Mouse (Mus musculus) fibroblast of lung, adult 2 months (primary cell): ENCODE data around the gene 1810062G17Rik.

Experiments
- DNase-seq: peaks from one replicate; pipeline ENCODE4 v3.0.0-alpha.2; 2011; ENCODE audit warnings: low read depth

1810062G17Rik gene

DNA sequence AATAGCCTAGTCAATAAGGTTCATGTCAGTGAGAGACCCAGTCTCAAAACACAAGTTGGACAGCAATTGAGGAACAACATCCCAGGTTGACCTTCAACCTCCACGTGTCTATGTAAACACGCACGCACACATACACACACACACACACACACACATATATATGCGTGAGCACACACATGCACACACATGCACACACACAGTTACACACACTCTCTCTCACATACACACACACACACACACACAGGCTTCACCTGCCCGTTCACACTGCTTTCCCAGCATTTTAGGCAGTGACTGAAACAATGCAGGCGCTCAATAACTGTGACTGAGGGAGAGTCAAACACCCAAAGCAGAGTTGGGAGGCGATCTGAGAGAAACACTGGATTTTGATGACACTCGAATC lies 29.6 kb downstream of the 1810062G17Rik start:
- DNase-seq = no peak

DNA sequence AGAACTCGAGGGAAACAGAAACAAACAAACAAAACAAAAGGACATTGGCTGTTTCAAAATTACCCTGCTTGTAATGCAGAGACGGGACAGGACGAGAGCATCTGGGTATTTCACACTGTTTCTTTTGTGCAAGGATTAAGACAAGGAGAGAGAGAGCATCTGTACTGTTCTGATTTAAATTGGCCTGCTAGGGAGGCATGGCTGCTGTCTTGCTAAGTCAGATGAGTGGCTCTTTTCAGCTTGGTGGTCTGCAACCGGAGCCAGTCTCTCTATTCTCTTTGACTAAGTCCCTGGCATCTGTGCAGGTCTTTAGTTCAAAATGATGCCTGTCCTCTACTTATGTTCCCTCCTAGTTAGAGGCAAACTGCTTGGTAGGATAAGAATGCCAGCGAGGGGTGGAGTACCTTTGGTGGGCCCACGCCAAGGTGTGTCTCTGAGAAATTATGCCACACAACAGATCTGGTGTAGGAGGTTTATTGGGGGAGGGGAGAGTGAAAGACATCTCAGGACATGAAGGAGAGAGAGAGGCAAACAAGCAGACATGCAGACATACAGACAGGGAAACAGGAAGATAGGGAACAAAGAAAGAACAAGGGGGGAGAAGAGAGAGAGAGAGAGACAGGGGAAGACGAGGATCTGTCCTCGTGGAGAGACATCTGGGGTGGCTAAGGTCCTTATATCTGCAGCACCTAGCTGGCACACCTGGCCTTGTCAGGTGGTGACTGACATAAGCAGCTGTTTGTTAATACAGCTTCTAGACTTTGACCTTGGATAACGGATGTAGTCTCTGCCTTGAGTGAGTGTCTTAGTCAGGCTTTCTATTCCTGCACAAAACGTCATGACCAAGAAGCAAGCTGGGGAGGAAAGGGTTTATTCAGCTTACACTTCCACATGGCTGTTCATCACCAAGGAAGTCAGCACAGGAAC lies 30.3 kb downstream of the 1810062G17Rik start:
- DNase-seq = no peak

DNA sequence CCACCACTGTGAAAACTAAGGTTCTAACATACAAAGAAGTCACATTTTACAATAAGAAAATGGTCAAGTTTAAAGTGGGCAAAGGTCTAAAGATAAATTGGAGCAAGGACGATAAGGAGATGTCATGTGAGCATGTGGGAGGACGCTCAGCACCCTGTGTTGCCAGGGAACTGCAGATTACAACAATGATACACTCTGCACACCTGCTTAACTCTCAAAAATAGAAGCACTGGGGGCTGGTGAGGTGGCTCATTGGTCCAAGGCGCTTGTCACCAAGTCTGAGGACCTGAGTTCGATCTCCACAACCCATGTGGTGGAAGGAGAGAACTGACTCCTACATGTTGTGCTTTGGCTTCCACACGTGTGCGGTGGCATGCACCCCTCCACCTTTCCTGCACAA lies 35.8 kb downstream of the 1810062G17Rik start:
- no peak for DNase-seq

DNA sequence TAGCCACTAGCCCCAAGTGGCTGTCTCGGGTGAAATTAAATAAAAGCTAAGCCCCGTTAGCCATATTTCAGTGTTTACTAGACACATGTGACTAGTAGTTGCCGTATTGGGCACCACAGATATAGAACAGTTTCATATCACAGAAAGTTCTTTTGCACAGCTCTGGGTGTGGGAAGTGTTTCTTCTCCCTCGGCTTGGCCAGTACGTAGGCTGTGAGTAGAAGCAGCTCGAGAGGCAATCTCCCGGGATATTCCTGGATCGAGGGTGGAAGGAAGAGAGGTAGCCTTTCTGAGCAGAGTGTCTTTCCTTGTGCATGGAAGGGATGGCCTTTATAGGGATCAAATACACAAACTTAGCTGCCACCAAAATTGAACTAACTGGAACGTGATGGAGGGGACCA lies 40.5 kb downstream of the 1810062G17Rik start:
- no peak for DNase-seq

DNA sequence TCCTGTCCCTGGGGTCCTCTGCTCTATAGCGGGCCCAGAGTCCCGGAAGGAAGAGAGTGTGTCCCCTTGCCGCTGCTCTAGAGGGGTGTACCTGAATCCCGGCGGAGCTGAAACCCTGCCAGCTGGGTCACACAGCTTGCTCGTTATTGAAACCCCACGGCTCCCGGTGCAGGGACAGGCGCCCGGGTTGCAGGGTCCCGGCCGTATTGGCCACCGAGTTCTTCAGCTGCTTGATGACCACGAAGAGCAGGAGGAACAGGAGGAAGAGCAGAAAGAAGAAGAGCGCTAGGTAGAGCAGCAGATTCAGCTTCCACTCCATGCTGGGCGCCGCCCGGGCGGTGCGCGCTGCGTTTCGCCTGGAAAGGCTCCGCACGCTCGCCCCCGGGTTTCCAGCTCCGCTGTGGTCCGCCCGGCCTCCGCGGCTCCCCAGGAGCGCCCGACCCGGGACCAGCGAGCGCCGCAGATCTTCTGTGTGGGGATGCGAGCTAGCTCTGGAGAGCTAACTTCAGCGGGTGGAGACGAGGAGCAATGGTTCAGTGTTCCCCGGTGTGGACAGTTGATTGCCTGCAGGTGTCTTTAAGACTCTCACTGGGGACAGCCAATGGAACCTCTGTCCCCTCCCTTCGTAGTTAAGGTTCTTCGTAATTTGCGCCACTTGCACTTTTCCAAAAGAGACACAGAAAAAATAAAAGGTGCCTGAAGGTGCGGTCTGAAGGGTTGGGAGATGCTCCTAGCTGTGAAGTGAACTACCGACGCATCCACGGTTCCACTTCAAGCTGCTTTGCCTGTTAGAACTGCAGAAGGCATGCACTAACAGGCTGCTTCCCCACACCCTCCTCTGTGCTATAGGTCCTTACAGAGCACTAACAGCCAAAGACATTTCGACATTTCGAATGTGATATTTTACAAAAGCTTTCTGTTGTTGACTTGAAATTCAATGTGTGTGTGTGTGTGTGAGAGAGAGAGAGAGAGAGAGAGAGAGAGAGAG lies 45.6 kb downstream of the 1810062G17Rik start, which contains the start of gene Gm11549:
Gm11549 (minus strand) TSS at position 741 of the 988 bp plus-strand sequence.
- no peak for DNase-seq

DNA sequence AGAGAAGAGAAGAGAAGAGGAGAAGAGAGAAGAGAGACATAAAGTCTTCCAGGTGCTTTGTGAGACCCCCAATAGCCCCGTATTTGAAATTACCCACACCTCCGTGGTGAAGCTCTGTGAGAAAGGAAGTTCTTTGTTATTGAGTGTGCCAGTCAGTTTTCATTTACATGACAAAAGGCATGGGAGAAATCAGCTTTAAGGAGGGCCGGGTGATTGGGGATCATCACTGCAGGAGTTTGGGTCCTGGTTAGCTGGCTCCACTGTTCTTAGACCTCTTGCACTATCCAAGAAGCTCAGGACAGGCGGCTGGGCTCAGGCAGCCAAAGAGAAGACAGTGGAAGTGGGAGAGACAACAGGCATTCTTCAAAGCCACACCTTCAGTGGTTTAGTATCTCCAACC lies 46.4 kb downstream of the 1810062G17Rik start:
- no peak for DNase-seq

DNA sequence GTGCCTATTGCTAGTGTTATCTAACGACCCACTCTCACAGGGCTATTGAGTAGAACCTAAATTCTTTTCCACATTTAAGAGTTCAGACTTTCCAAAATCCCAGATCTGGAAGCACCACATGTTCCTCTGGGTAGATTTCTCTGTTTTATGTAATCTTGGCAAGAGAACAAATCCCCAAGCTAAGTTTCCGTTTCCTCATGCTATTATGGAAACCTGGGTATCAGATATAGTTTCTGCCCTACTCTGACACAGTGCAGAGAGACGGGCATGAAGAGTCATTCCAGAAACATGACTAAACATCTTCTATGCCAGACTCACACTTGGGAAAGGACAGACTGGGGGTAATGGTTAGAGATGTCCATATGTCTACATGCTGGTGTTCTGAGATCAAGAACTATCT lies 48.7 kb downstream of the 1810062G17Rik start:
- DNase-seq = no peak

DNA sequence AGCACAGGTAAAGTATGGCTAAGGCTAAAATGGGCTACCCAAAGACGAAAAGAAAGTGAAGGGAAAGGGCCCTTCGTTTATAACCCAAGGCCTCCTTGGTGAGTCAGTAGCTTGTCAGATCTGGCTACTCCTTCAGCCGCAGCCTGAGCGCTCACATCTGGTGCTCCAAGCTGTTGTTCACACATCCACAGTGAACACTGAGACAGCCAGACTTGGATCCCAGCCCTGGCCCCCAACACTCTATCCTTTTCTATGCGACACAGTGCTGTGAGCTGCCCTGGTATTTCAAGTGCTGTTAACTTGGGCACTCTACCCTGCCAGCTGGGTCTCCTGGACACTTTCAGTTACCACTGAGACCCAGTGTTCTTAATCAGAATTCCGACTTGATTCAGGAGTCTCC lies 54.6 kb downstream of the 1810062G17Rik start:
- no peak for DNase-seq

DNA sequence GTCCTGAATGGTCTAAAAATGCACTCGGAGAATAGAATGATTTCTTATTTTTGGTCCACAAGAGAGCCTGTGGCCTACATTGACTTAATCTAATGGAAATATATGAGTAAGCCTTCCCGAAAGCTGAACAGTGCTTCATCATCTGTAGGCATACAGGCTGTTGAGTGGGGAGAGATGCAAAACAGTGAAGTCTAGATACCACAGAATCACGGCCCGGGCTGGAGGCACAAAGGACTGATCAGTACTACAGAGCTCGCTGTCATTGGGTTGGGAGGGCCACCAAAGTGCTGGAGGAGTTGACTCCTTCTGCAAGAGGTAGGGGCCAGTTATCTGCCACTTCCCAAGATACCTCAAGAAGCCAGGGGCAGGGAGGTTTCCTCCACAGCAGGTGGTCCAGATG lies 55.0 kb downstream of the 1810062G17Rik start:
- no peak for DNase-seq

DNA sequence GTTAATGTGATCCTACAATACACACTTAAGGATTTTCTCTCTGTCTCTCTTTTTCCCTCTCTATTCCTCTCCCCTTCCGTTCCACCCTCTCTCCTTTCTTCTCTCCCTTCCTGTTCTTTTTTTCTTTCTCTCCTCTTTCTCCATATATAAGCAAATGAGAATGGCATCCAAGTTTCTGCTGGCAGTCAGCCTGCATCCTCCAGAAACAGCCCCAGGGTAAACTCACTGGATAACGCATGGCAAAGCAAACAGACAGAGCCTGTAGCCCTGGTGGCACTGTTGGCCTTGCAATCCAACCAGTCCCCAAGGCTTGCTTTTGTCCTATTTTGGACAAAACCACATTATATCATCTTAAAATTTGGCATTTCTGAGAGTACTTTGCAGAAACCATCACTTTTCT lies 55.5 kb downstream of the 1810062G17Rik start:
- no peak for DNase-seq
